Mouse (Mus musculus) heart, embryonic 12.5 days (tissue): ENCODE measurements around the gene Wdr20. TPM values are rescaled to one million over a fixed set of nuclear protein-coding genes. Genes with fewer than 3 reads are reported as not detected.

ENCODE experiments used
- ATAC-seq: fragments of 200-750 bp; cut with Nextera tagmentation; 2 replicates; pipeline ENCODE4 v1.8.0; 2017; ENCODE audit warnings: moderate TSS enrichment, moderate library complexity; ENCODE audit not compliant: insufficient number of reproducible peaks, low FRiP score
- H3K27ac ChIP-seq: fragments of 300-500 bp; sonication (generic); 2 replicates; pipeline ENCODE4 v1.5.1; 2016; ENCODE audit warnings: mild to moderate bottlenecking, moderate library complexity; ENCODE audit not compliant: poor library complexity, severe bottlenecking
- H3K27me3 ChIP-seq: fragments of 300-500 bp; sonication (generic); replicated peaks from 2 replicates; pipeline ENCODE4 v1.6.1; 2016; ENCODE audit warnings: mild to moderate bottlenecking, moderate library complexity
- H3K36me3 ChIP-seq: fragments of 300-500 bp; sonication (generic); 2 replicates; pipeline ENCODE4 v1.6.1; 2016; ENCODE audit warnings: mild to moderate bottlenecking, moderate library complexity
- H3K4me1 ChIP-seq: fragments of 300-500 bp; sonication (generic); replicated peaks from 2 replicates; pipeline ENCODE4 v1.6.1; 2016; ENCODE audit warnings: mild to moderate bottlenecking
- H3K4me2 ChIP-seq: fragments of 300-500 bp; sonication (generic); 2 replicates; pipeline ENCODE4 v1.6.1; 2016; ENCODE audit warnings: mild to moderate bottlenecking, moderate library complexity
- H3K4me3 ChIP-seq: fragments of 300-500 bp; sonication (generic); 2 replicates; pipeline ENCODE4 v1.5.1; 2016; ENCODE audit warnings: mild to moderate bottlenecking
- H3K9ac ChIP-seq: fragments of 300-500 bp; sonication (generic); 2 replicates; pipeline ENCODE4 v1.6.1; 2016; ENCODE audit warnings: mild to moderate bottlenecking, moderate library complexity
- H3K9me3 ChIP-seq: fragments of 300-500 bp; sonication (generic); replicated peaks from 2 replicates; pipeline ENCODE4 v1.6.1; 2016; ENCODE audit warnings: mild to moderate bottlenecking, moderate library complexity
- WGBS: fragments of 180-500 bp; shearing (Covaris S2); methylation state at CpG from one replicate; pipeline ENCODE4 v1.1.7; 2016; 5-methylcytosine and 5-hydroxymethylcytosine counted together
- polyA plus RNA-seq: library from polyadenylated mRNA; unstranded; fragments of >200 nt; fragmentation: Nextera tagmentation; extraction: Ambion mirVana; gene quantifications from 2 replicates; pipeline ENCODE4 v1.2.1, GENCODE M21; 2016

Gene Wdr20
- polyA plus RNA-seq, 1 experiment from 2014 or later: 16.8 TPM

DNA sequence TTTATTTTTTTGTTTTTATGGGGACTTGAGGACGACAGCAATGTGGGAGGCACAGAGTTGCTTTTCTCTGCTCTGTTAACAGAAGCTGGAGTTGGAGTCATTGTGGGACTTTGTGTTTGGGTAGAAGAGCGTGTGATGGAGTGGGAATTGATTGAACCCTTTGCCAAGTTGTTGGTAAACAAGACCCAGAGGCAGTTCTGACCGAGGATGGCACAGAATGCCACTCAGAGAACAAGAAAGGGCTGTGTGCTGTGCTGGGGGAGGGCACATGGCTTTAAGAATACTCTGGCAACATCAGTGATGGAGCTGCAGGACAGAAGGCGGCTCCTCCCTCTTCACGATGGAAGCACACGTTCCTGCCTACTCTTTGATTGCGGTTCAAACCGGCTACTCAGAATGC is 43.4 kb downstream of the Wdr20 start:
- Histone ChIP-seq H3K9me3 (no peaks in the 10 kb centered on the region), H3K4me1 (peaks cover 20% of the 10 kb centered on the region), H3K4me3 (no peak overlapping the region), H3K27ac (no peak overlapping the region), H3K9ac (no peak overlapping the region), H3K36me3 (peaks cover 38% of the 10 kb centered on the region), H3K27me3 (no peaks in the 10 kb centered on the region), H3K4me2 (no peak overlapping the region)
- 86% methylated on average over 8 of the region's 8 CpGs for WGBS
- no peak for ATAC-seq

GRCm38 (mm10) chr12:110782278-110782677 is 44.5 kb downstream of the Wdr20 start:
- ATAC-seq: no peak
- H3K36me3 ChIP-seq: peaks cover 41% of the 10 kb centered on the region
- H3K4me3 ChIP-seq: no peak overlapping the region
- no peaks in the 10 kb centered on the region for H3K9me3 ChIP-seq
- peaks cover 20% of the 10 kb centered on the region for H3K4me1 ChIP-seq
- no peaks in the 10 kb centered on the region for H3K27me3 ChIP-seq
- H3K4me2 ChIP-seq: no peak overlapping the region
- no peak overlapping the region for H3K27ac ChIP-seq
- 48% methylated on average over 1 of the region's 1 CpGs for WGBS
- H3K9ac ChIP-seq: no peak overlapping the region

DNA sequence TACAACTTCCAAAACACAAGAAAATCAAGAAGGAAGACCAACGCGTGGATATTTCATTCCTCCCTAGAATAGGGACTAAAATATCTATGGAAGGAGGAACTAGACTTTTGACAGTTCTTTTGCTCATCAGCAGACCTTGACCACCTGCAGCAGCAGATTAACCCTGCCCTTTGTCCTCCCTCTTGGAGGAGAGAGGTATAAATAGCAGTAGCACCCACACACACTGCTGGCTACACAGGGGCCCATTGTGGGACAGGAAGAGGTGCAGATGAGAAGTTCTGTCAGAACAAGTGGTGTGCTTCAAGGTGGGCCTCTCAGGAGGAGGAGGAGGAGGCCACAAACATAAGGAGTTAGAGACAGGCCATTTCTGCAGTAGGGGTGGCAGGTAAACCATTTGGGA is 46.5 kb downstream of the Wdr20 start:
- Histone ChIP-seq H3K4me3 (no peak overlapping the region), H3K9me3 (no peaks in the 10 kb centered on the region), H3K27ac (no peak overlapping the region), H3K9ac (no peak overlapping the region), H3K27me3 (no peaks in the 10 kb centered on the region), H3K4me2 (no peak overlapping the region), H3K36me3 (peaks cover 41% of the 10 kb centered on the region), H3K4me1 (0 out of 2 replicates have a peak, but pooled peaks cover 6% of the 10 kb centered on the region)
- ATAC-seq: no peak
- 82% methylated on average over 2 of the region's 2 CpGs for WGBS

- no peak overlapping the region for H3K4me2 ChIP-seq
- H3K36me3 ChIP-seq: peaks cover 26% of the 10 kb centered on the region
- no peak overlapping the region for H3K27ac ChIP-seq
- no peaks in the 10 kb centered on the region for H3K27me3 ChIP-seq
- ATAC-seq: no peak
- no peak overlapping the region for H3K9ac ChIP-seq
- 0 out of 2 replicates have a peak, but pooled peaks cover 17% of the 10 kb centered on the region for H3K4me1 ChIP-seq
- WGBS: 84% methylated on average over 4 of the region's 4 CpGs
- H3K4me3 ChIP-seq: no peak overlapping the region
- no peaks in the 10 kb centered on the region for H3K9me3 ChIP-seq
Measured at GRCm38 (mm10) chr12:110786243-110786642, 48.5 kb downstream of the Wdr20 start.

DNA sequence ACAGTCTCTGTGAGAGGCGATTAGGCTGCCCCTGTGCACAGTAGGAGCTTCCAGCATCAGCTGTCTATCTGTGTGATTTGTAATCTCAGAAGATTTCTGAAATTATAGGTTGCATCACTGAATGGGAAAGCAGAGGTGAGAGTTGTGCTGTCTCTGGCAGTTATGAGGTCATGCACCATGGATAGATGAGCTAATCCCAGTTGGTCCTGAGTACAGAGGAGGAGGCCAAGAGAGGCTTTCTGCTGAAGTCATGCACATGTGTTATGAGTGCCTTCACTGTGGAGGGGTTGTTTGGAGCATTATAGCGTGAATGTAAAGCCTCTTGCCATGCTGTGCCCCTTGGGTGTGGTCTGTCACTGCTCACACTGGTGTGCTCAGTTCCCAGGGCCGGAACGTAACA is 52.8 kb downstream of the Wdr20 start:
- no peak for ATAC-seq
- WGBS: 90% methylated on average over 4 of the region's 4 CpGs
- Histone ChIP-seq H3K4me3 (no peak overlapping the region), H3K4me1 (peaks cover 20% of the 10 kb centered on the region), H3K27me3 (no peaks in the 10 kb centered on the region), H3K36me3 (peaks cover 20% of the 10 kb centered on the region), H3K9me3 (no peaks in the 10 kb centered on the region), H3K9ac (no peak overlapping the region), H3K27ac (no peak overlapping the region), H3K4me2 (no peak overlapping the region)

DNA sequence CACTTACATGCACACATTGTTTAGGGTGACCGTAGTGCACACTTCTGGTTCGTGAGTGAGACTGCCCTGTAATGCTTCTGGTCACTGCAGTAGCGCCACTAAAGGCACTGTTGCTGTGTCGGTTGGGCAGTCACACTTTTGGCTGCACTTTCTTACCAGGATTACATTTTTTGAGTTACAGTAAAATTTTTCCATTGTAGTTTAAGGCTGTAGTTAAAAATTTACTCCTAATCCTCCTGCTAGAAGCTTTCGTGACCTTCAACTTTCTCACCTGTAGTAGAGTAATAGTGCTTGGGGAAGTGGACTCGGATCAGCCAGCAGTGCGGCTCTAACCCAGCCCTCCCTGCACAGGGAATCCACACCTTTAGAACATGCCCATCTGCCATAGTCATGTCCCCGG is 53.3 kb downstream of the Wdr20 start:
- Histone ChIP-seq H3K4me1 (peaks cover 20% of the 10 kb centered on the region), H3K27me3 (no peaks in the 10 kb centered on the region), H3K4me3 (no peak overlapping the region), H3K9ac (no peak overlapping the region), H3K36me3 (peaks cover 19% of the 10 kb centered on the region), H3K9me3 (no peaks in the 10 kb centered on the region), H3K4me2 (no peak overlapping the region), H3K27ac (no peak overlapping the region)
- WGBS: 88% methylated on average over 8 of the region's 8 CpGs
- no peak for ATAC-seq

DNA sequence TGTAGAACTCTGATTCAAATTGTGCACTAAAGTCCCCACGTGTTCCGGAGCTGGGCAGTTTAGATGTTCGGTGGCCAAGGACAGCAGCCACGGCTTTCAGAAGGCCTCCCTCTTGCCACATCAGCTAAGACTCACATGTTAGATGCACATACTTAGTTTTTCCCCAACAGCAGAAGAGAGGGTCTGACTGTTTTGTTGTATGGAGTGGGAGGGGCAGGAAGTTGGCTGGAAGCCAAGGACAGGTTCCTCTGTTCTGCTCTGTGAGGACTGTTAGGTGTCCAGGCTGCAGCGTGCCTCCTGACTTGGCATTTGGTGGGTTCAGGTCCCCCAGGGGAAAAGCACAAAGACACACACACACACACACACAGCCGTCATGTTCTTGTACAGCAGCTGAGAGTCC is 57.3 kb downstream of the Wdr20 start:
- Histone ChIP-seq H3K4me2 (no peak overlapping the region), H3K4me1 (peaks cover 45% of the 10 kb centered on the region), H3K9me3 (no peaks in the 10 kb centered on the region), H3K27me3 (no peaks in the 10 kb centered on the region), H3K9ac (peak overlapping the region; percentile 50; the same call in 1 of the 2 replicates), H3K4me3 (no peak overlapping the region), H3K27ac (no peak overlapping the region), H3K36me3 (peaks cover 21% of the 10 kb centered on the region)
- 82% methylated on average over 6 of the region's 6 CpGs for WGBS
- ATAC-seq: no peak

DNA sequence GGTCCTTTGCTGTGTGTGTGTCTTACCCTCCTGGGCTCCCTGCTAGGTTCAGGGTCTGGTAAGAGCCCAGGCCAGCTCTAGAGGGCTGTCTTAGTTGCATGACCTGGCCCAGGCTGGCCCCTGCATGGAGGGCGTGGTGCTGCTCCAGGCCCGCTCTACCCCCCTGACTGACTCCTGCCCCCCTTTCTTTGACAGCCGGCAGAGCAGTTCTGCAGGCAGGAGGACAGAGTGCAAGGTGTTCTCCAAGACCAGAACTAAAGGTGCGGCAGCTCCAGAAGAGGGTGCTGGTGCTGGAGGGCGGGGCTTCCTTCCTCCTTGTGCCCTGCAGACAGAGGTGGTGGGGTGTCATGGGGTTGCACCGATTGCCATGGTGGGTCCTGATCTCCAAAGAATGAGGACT is 59.0 kb downstream of the Wdr20 start:
- Histone ChIP-seq H3K9me3 (no peaks in the 10 kb centered on the region), H3K36me3 (peaks cover 21% of the 10 kb centered on the region), H3K27me3 (no peaks in the 10 kb centered on the region), H3K4me1 (peaks cover 49% of the 10 kb centered on the region), H3K27ac (no peak overlapping the region), H3K9ac (no peak overlapping the region), H3K4me3 (no peak overlapping the region), H3K4me2 (no peak overlapping the region)
- 82% methylated on average over 6 of the region's 6 CpGs for WGBS
- ATAC-seq: no peak

- Histone ChIP-seq H3K4me1 (peaks cover 50% of the 10 kb centered on the region), H3K27ac (no peak overlapping the region), H3K27me3 (no peaks in the 10 kb centered on the region), H3K4me3 (no peak overlapping the region), H3K9ac (peak overlapping the region; percentile 28; the same call in 1 of the 2 replicates), H3K36me3 (peaks cover 21% of the 10 kb centered on the region), H3K9me3 (no peaks in the 10 kb centered on the region), H3K4me2 (no peak overlapping the region)
- 90% methylated on average over 6 of the region's 6 CpGs for WGBS
- no peak for ATAC-seq
Measured at GRCm38 (mm10) chr12:110797202-110797601, 59.5 kb downstream of the Wdr20 start.

DNA sequence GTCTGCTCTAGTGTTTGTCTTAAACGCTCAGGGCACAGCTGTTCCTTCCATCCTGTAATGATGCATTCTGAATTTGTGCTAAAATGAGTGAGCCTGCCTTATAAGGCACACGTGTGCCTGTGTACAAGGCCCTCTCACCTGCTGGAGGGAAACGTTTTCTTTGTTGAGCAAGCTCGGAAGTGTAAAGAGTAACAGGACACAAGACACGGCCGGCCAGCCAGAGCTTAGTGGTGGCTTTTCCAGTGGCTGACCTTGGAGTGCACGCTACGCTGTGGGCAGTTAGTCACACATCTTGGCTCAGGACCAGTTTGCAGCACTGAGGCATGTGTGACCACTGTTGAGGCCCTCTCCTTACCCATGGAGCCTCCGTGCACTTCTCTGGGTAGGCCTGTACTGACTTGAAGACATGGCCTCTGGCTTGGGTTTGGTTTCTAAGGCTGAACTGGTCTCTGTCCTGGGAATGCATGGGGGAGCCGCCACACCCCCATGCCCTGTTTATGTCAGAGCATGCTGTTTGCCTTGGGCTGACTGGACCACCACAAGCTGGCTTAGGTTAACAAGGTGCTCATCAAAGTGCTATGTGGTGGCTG is 60.2 kb downstream of the Wdr20 start:
- ATAC-seq: no peak
- WGBS: 86% methylated on average over 10 of the region's 10 CpGs
- no peak overlapping the region for H3K4me3 ChIP-seq
- no peaks in the 10 kb centered on the region for H3K27me3 ChIP-seq
- no peak overlapping the region for H3K4me2 ChIP-seq
- H3K36me3 ChIP-seq: peaks cover 16% of the 10 kb centered on the region
- H3K4me1 ChIP-seq: peaks cover 56% of the 10 kb centered on the region
- no peaks in the 10 kb centered on the region for H3K9me3 ChIP-seq
- no peak overlapping the region; the same call in 1 of the 2 replicates for H3K27ac ChIP-seq
- 0 out of 2 replicates have a peak overlapping the region, but pooled peaks have one; percentile 28 for H3K9ac ChIP-seq

GRCm38 (mm10) chr12:110799226-110799625 is 61.5 kb downstream of the Wdr20 start:
- H3K27me3 ChIP-seq: no peaks in the 10 kb centered on the region
- no peak overlapping the region for H3K4me2 ChIP-seq
- WGBS: 89% methylated on average over 4 of the region's 4 CpGs
- H3K4me1 ChIP-seq: peaks cover 63% of the 10 kb centered on the region
- H3K4me3 ChIP-seq: no peak overlapping the region
- no peaks in the 10 kb centered on the region for H3K9me3 ChIP-seq
- H3K36me3 ChIP-seq: peaks cover 8% of the 10 kb centered on the region; the same call in 1 of the 2 replicates
- H3K9ac ChIP-seq: no peak overlapping the region
- H3K27ac ChIP-seq: no peak overlapping the region
- ATAC-seq: no peak
